Comparison of ENCODE assay signal across 23 mouse cellular contexts in genomic region chr11:112886139-112886538, GRCm38 (mm10).
DNase-seq lines count a peak whose midpoint lies in the region; ATAC-seq lines count a peak whose summit lies in the region.
"Had no signal": no experiment of that assay in that cellular context is flagged by ENCODE, and none has a peak within 500 bp of the region (broad histone marks: within the 10 kb centered on the region; RNA-seq: fewer than 3 reads in every experiment).

No protein-coding gene starts in this region.

- H3K27me3 ChIP-seq in forebrain, embryonic 10.5 days (ENCODE audit: poor library complexity, severe bottlenecking) = no peaks in the 10 kb centered on the region
- no peaks in the 10 kb centered on the region for H3K27me3 ChIP-seq in forebrain, embryonic 12.5 days
- H3K27me3 ChIP-seq in kidney, embryonic 16.5 days (ENCODE audit: insufficient read depth, low read length) = no peaks in the 10 kb centered on the region
- no peaks in the 10 kb centered on the region for H3K27me3 ChIP-seq in neural tube, embryonic 11.5 days (ENCODE audit: control insufficient read depth, insufficient read depth, low read length)
- H3K27me3 ChIP-seq in neural tube, embryonic 13.5 days = no peaks in the 10 kb centered on the region
- H3K27me3 ChIP-seq: embryonic facial prominence, embryonic 15.5 days; heart, embryonic 15.5 days had no signal

- DNase-seq in forebrain, embryonic 10.5 days (ENCODE audit: extremely low spot score, low spot score) = no peak
- DNase-seq in kidney, adult 9 months = no peak
- no peak for DNase-seq in neural tube, embryonic 11.5 days (ENCODE audit: low spot score)
- no peak for DNase-seq in neural tube, embryonic 10.5 days (ENCODE audit: extremely low spot score, low spot score)
- no peak for DNase-seq in layer of hippocampus, adult 18-20 months (ENCODE audit: low spot score in 2 of 2)
- DNase-seq: adrenal gland, adult 8-10 months; adrenal gland, postnatal 36 days; B cell, adult 2 months; cerebellum, adult 2 months; cerebellum, postnatal 10 days; gastrocnemius, postnatal 10 days; heart, adult 18-20 months; heart, postnatal 14 days had no signal

- no peaks in the 10 kb centered on the region for H3K36me3 ChIP-seq in forebrain, embryonic 10.5 days (replicated peaks)
- H3K36me3 ChIP-seq in forebrain, embryonic 12.5 days (replicated peaks) = no peaks in the 10 kb centered on the region
- H3K36me3 ChIP-seq in kidney, embryonic 16.5 days (ENCODE audit: insufficient read depth, low read length) = no peaks in the 10 kb centered on the region
- no peaks in the 10 kb centered on the region for H3K36me3 ChIP-seq in neural tube, embryonic 11.5 days (ENCODE audit: control insufficient read depth, insufficient read depth, low read length)
- no peaks in the 10 kb centered on the region for H3K36me3 ChIP-seq in neural tube, embryonic 13.5 days
- H3K36me3 ChIP-seq: embryonic facial prominence, embryonic 15.5 days; G1E; heart, embryonic 10.5 days; heart, embryonic 15.5 days had no signal

- no peaks in the 10 kb centered on the region for H3K9me3 ChIP-seq in forebrain, embryonic 10.5 days
- H3K9me3 ChIP-seq in forebrain, embryonic 12.5 days = no peaks in the 10 kb centered on the region
- H3K9me3 ChIP-seq in kidney, embryonic 16.5 days (ENCODE audit: low read length) = no peaks in the 10 kb centered on the region
- no peaks in the 10 kb centered on the region for H3K9me3 ChIP-seq in neural tube, embryonic 11.5 days (ENCODE audit: control insufficient read depth, low read length)
- no peaks in the 10 kb centered on the region for H3K9me3 ChIP-seq in neural tube, embryonic 13.5 days
- H3K9me3 ChIP-seq: embryonic facial prominence, embryonic 15.5 days; heart, embryonic 10.5 days; heart, embryonic 15.5 days had no signal

- H3K27ac ChIP-seq in forebrain, embryonic 10.5 days = 0 out of 2 replicates have a peak overlapping the region, but pooled peaks have one; percentile 35
- H3K27ac ChIP-seq in forebrain, embryonic 12.5 days = no peak overlapping the region
- no peak overlapping the region for H3K27ac ChIP-seq in kidney, embryonic 16.5 days (ENCODE audit: low read length)
- peak overlapping the region; percentile 45 for H3K27ac ChIP-seq in neural tube, embryonic 11.5 days (ENCODE audit: low read depth, low read length)
- H3K27ac ChIP-seq in neural tube, embryonic 13.5 days (replicated peaks) = 0 out of 2 replicates have a peak overlapping the region, but pooled peaks have one; percentile 38
- H3K27ac ChIP-seq: embryonic facial prominence, embryonic 15.5 days; heart, embryonic 10.5 days; heart, embryonic 15.5 days had no signal

- no peak for ATAC-seq in forebrain, embryonic 12.5 days (ENCODE audit: low FRiP score)
- ATAC-seq in kidney, embryonic 16.5 days (ENCODE audit: low FRiP score, low TSS enrichment) = peak; percentile 43; the same call in 1 of the 2 replicates
- 0 out of 2 replicates have a peak, but pooled peaks have one; percentile 17 for ATAC-seq in neural tube, embryonic 11.5 days (ENCODE audit: insufficient read depth, low FRiP score, low TSS enrichment)
- no peak for ATAC-seq in neural tube, embryonic 13.5 days (ENCODE audit: low read depth)
- ATAC-seq: CD4-positive, CD25-positive, alpha-beta regulatory T cell, adult 4 months; forebrain, embryonic 16.5 days had no signal

- H3K4me1 ChIP-seq in forebrain, embryonic 10.5 days = peaks cover 11% of the 10 kb centered on the region; the same call in 1 of the 2 replicates
- H3K4me1 ChIP-seq in forebrain, embryonic 12.5 days = peaks cover 3% of the 10 kb centered on the region; the same call in 1 of the 2 replicates
- H3K4me1 ChIP-seq in kidney, embryonic 16.5 days (ENCODE audit: insufficient read depth, low read length) = peaks cover 12% of the 10 kb centered on the region
- peaks cover 6% of the 10 kb centered on the region; the same call in 1 of the 2 replicates for H3K4me1 ChIP-seq in neural tube, embryonic 11.5 days (ENCODE audit: control insufficient read depth, insufficient read depth, low read length)
- peaks cover 12% of the 10 kb centered on the region for H3K4me1 ChIP-seq in neural tube, embryonic 13.5 days (replicated peaks)
- H3K4me1 ChIP-seq: embryonic facial prominence, embryonic 15.5 days; heart, embryonic 10.5 days; heart, embryonic 15.5 days had no signal

- 93% methylated on average over 16 of the region's 16 CpGs for WGBS in forebrain, embryonic 10.5 days
- WGBS in forebrain, embryonic 12.5 days = 87% methylated on average over 16 of the region's 16 CpGs
- WGBS in kidney, embryonic 16.5 days = 28% methylated on average over 16 of the region's 16 CpGs
- 73% methylated on average over 16 of the region's 16 CpGs for WGBS in neural tube, embryonic 11.5 days
- WGBS in neural tube, embryonic 13.5 days = 62% methylated on average over 16 of the region's 16 CpGs

- H3K9ac ChIP-seq in forebrain, embryonic 12.5 days = no peak overlapping the region
- no peak overlapping the region for H3K9ac ChIP-seq in kidney, embryonic 16.5 days (replicated peaks; ENCODE audit: low read length)
- no peak overlapping the region for H3K9ac ChIP-seq in neural tube, embryonic 11.5 days (ENCODE audit: low read length)
- H3K9ac ChIP-seq in neural tube, embryonic 13.5 days = no peak overlapping the region
- H3K9ac ChIP-seq: embryonic facial prominence, embryonic 15.5 days; heart, embryonic 15.5 days had no signal

- H3K4me2 ChIP-seq in forebrain, embryonic 12.5 days = no peak overlapping the region
- peak overlapping the region; percentile 34 for H3K4me2 ChIP-seq in kidney, embryonic 16.5 days (replicated peaks; ENCODE audit: low read depth, low read length)
- H3K4me2 ChIP-seq in neural tube, embryonic 11.5 days (ENCODE audit: low read depth) = no peak overlapping the region
- no peak overlapping the region for H3K4me2 ChIP-seq in neural tube, embryonic 13.5 days
- H3K4me2 ChIP-seq: embryonic facial prominence, embryonic 15.5 days; heart, embryonic 15.5 days had no signal

- H3K4me3 ChIP-seq in forebrain, embryonic 10.5 days = no peak overlapping the region
- H3K4me3 ChIP-seq in forebrain, embryonic 12.5 days (replicated peaks) = no peak overlapping the region
- H3K4me3 ChIP-seq in kidney, embryonic 16.5 days (ENCODE audit: low read length) = no peak overlapping the region
- no peak overlapping the region for H3K4me3 ChIP-seq in neural tube, embryonic 11.5 days (ENCODE audit: low read depth, low read length)
- H3K4me3 ChIP-seq in neural tube, embryonic 13.5 days = no peak overlapping the region
- H3K4me3 ChIP-seq: embryonic facial prominence, embryonic 15.5 days; erythroblast, embryonic 14.5 days; heart, embryonic 10.5 days; heart, embryonic 15.5 days had no signal

Comparison
In these comparisons a context has a peak if more than half of its experiments do, and no peak if none do; other contexts are left out.
1. H3K27ac ChIP-seq: peak in forebrain, embryonic 10.5 days (single experiment), neural tube, embryonic 11.5 days (single experiment) and neural tube, embryonic 13.5 days (single experiment); none in forebrain, embryonic 12.5 days (single experiment) and kidney, embryonic 16.5 days (single experiment).
2. ATAC-seq: peak in kidney, embryonic 16.5 days (single experiment) and neural tube, embryonic 11.5 days (single experiment); none in forebrain, embryonic 12.5 days (single experiment) and neural tube, embryonic 13.5 days (single experiment).